Mouse (Mus musculus): Measurements from ENCODE around the gene Lipf. TPM values are rescaled to one million over a fixed set of nuclear protein-coding genes. Genes with fewer than 3 reads are reported as not detected.

Gene Lipf
- polyA plus RNA-seq (2015; fragmentation: Nextera tagmentation; extraction: Ambion mirVana) = not detected in 2 replicates

GRCm38 (mm10) chr19:33960887-33961286, at the start of gene Lipf:
Gene Lipf, plus strand, starts transcription at chr19:33961187.
- H3K36me3 ChIP-seq = no peaks in the 10 kb centered on the region
- no peak within 1 kb of the TSS for H3K4me2 ChIP-seq
- no peaks in the 10 kb centered on the region for H3K4me1 ChIP-seq (replicated peaks)
- ATAC-seq (ENCODE audit: low read depth) = no peak
- no peak within 1 kb of the TSS for H3K4me3 ChIP-seq
- H3K9ac ChIP-seq = no peak within 1 kb of the TSS
- H3K9me3 ChIP-seq = no peaks in the 10 kb centered on the region
- H3K27me3 ChIP-seq = no peaks in the 10 kb centered on the region
- H3K27ac ChIP-seq (replicated peaks) = no peak within 1 kb of the TSS

GRCm38 (mm10) chr19:33924099-33924498, 36.9 kb upstream of the Lipf start:
- Histone ChIP-seq H3K27me3 (no peaks in the 10 kb centered on the region), H3K9ac (no peak overlapping the region), H3K4me2 (no peak overlapping the region), H3K4me1 (replicated peaks) (no peaks in the 10 kb centered on the region), H3K36me3 (no peaks in the 10 kb centered on the region), H3K4me3 (no peak overlapping the region), H3K9me3 (no peaks in the 10 kb centered on the region), H3K27ac (replicated peaks) (no peak overlapping the region)
- no peak for ATAC-seq (ENCODE audit: low read depth)

- no peak overlapping the region for H3K4me2 ChIP-seq
- ATAC-seq (ENCODE audit: low read depth) = no peak
- no peaks in the 10 kb centered on the region for H3K4me1 ChIP-seq (replicated peaks)
- no peaks in the 10 kb centered on the region for H3K36me3 ChIP-seq
- no peak overlapping the region for H3K9ac ChIP-seq
- H3K27me3 ChIP-seq = no peaks in the 10 kb centered on the region
- H3K9me3 ChIP-seq = no peaks in the 10 kb centered on the region
- H3K4me3 ChIP-seq = no peak overlapping the region
- WGBS = 47% methylated on average over 3 of the region's 3 CpGs
- H3K27ac ChIP-seq (replicated peaks) = no peak overlapping the region
Measured at GRCm38 (mm10) chr19:33979007-33979406, 18.0 kb downstream of the Lipf start.

DNA sequence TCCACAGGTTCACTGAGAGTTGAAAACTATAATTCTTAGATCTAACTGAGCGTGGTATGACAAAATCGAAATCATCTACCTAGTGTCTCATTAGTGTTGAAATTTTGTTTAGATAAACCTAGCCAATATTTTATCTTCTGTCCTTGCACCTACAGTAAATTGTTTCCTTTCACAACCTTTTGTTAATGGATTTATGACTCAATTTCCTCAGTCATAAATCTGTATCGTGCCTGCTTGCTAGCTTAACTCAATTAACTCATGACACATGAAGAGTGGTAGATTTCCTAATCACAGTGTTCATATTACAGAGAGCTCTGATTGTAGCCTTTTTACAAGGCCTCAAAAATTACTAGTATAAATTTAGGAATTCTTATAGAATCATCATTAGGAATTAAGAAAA, 22.1 kb downstream of the Lipf start:
- no peaks in the 10 kb centered on the region for H3K27me3 ChIP-seq
- H3K4me2 ChIP-seq = no peak overlapping the region
- H3K9ac ChIP-seq = no peak overlapping the region
- H3K27ac ChIP-seq (replicated peaks) = no peak overlapping the region
- no peaks in the 10 kb centered on the region for H3K36me3 ChIP-seq
- ATAC-seq (ENCODE audit: low read depth) = no peak
- H3K4me3 ChIP-seq = no peak overlapping the region
- H3K9me3 ChIP-seq = no peaks in the 10 kb centered on the region
- WGBS = 76% methylated on average over 3 of the region's 3 CpGs
- no peaks in the 10 kb centered on the region for H3K4me1 ChIP-seq (replicated peaks)

DNA sequence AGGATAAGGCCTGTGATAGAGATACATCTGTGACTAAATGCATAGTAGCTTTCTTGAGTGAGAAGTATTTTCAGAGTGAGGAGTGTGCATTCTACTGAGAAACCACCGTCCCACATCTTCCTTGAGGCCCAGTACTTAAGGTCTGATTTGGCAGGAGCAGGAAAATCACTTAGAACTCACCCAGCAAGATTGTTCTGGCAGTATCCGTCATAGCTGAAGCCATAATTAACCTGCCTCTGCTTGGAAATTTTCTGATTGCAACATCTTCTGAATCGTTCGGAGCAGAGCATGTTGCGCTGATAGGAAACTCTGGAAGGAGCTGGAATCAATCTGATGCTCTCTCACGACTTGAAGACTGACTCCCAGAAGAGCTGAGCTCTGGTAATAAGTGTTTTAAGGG, 47.0 kb downstream of the Lipf start, which contains the start of gene Lipk:
TSS of gene Lipk (plus strand) at position 289 of the 400 bp plus-strand sequence.
- 89% methylated on average over 6 of the region's 6 CpGs for WGBS
- Histone ChIP-seq H3K4me3 (no peak within 1 kb of the TSS), H3K27me3 (no peaks in the 10 kb centered on the region), H3K9ac (no peak within 1 kb of the TSS), H3K9me3 (no peaks in the 10 kb centered on the region), H3K36me3 (no peaks in the 10 kb centered on the region), H3K27ac (replicated peaks) (no peak within 1 kb of the TSS), H3K4me1 (replicated peaks) (no peaks in the 10 kb centered on the region), H3K4me2 (no peak within 1 kb of the TSS)
- ATAC-seq (ENCODE audit: low read depth) = no peak

GRCm38 (mm10) chr19:34021440-34022172, 60.6 kb downstream of the Lipf start:
- Histone ChIP-seq H3K9ac (no peak overlapping the region), H3K4me2 (no peak overlapping the region), H3K4me3 (no peak overlapping the region), H3K9me3 (no peaks in the 10 kb centered on the region), H3K4me1 (replicated peaks) (no peaks in the 10 kb centered on the region), H3K27me3 (no peaks in the 10 kb centered on the region), H3K27ac (replicated peaks) (no peak overlapping the region), H3K36me3 (no peaks in the 10 kb centered on the region)
- no peak for ATAC-seq (ENCODE audit: low read depth)
- WGBS = 91% methylated on average over 11 of the region's 11 CpGs

GRCm38 (mm10) chr19:34022759-34023158, 61.8 kb downstream of the Lipf start:
- H3K9me3 ChIP-seq = no peaks in the 10 kb centered on the region
- no peak for ATAC-seq (ENCODE audit: low read depth)
- no peak overlapping the region for H3K27ac ChIP-seq (replicated peaks)
- no peak overlapping the region for H3K9ac ChIP-seq
- no peak overlapping the region for H3K4me3 ChIP-seq
- 44% methylated on average over 3 of the region's 3 CpGs for WGBS
- H3K4me2 ChIP-seq = no peak overlapping the region
- H3K4me1 ChIP-seq (replicated peaks) = no peaks in the 10 kb centered on the region
- H3K27me3 ChIP-seq = no peaks in the 10 kb centered on the region
- no peaks in the 10 kb centered on the region for H3K36me3 ChIP-seq

Other genes starting within 250 kb of the Lipf start
- 0.39 and 0.54 TPM in 2 replicates for gene Lipo2, start 209.8 kb upstream of the Lipf start, polyA plus RNA-seq (2015; fragmentation: Nextera tagmentation; extraction: Ambion mirVana)
- gene Lipo3, start 199.2 kb upstream of the Lipf start, polyA plus RNA-seq (2015; fragmentation: Nextera tagmentation; extraction: Ambion mirVana) = 13.8 and 15.0 TPM in 2 replicates
- gene Lipo1, start 173.7 kb upstream of the Lipf start, polyA plus RNA-seq (2015; fragmentation: Nextera tagmentation; extraction: Ambion mirVana) = not detected in 2 replicates
- not detected in 2 replicates for gene Lipk, start 47.1 kb downstream of the Lipf start, polyA plus RNA-seq (2015; fragmentation: Nextera tagmentation; extraction: Ambion mirVana)
- not detected in 2 replicates for gene Lipn, start 106.2 kb downstream of the Lipf start, polyA plus RNA-seq (2015; fragmentation: Nextera tagmentation; extraction: Ambion mirVana)
- gene Lipm, start 139.7 kb downstream of the Lipf start, polyA plus RNA-seq (2015; fragmentation: Nextera tagmentation; extraction: Ambion mirVana) = not detected in 2 replicates
- gene Ankrd22, start 204.9 kb downstream of the Lipf start, polyA plus RNA-seq (2015; fragmentation: Nextera tagmentation; extraction: Ambion mirVana) = not detected in 2 replicates
- 12.7 and 16.7 TPM in 2 replicates for gene Stambpl1, start 231.0 kb downstream of the Lipf start, polyA plus RNA-seq (2015; fragmentation: Nextera tagmentation; extraction: Ambion mirVana)

Data from neural tube, embryonic 13.5 days (tissue).